Mouse (Mus musculus) intestine, embryonic 16.5 days (tissue): Measurements from ENCODE around the gene Gm49368. TPM values are rescaled to one million over a fixed set of nuclear protein-coding genes. Genes with fewer than 3 reads are reported as not detected.

Experiments
- polyA plus RNA-seq: library from polyadenylated mRNA; unstranded; fragments of >200 nt; fragmentation: Nextera tagmentation; extraction: Ambion mirVana; gene quantifications from 2 replicates; pipeline ENCODE4 v1.2.1, GENCODE M21; 2015

The Gm49368 gene
- polyA plus RNA-seq, 1 experiment from 2014 or later, result not detected

Other genes with a start within 250 kb of the Gm49368 start
- 44.7 and 47.5 TPM in 2 replicates for gene Stx4a, start 238.4 kb upstream of the Gm49368 start, polyA plus RNA-seq
- 1.7 and 2.0 TPM in 2 replicates for gene Stx1b, start 238.1 kb upstream of the Gm49368 start, polyA plus RNA-seq
- gene Zfp646, start 186.5 kb upstream of the Gm49368 start, polyA plus RNA-seq, result 7.2 and 8.9 TPM in 2 replicates
- gene Zfp668, start 185.9 kb upstream of the Gm49368 start, polyA plus RNA-seq, result 11.6 and 14.6 TPM in 2 replicates
- 2.6 and 4.0 TPM in 2 replicates for gene Prss53, start 171.7 kb upstream of the Gm49368 start, polyA plus RNA-seq
- not detected in 2 replicates for gene Gm21974, start 167.2 kb upstream of the Gm49368 start, polyA plus RNA-seq
- gene Vkorc1, start 167.1 kb upstream of the Gm49368 start, polyA plus RNA-seq, result 260 and 261 TPM in 2 replicates
- gene Bckdk, start 158.6 kb upstream of the Gm49368 start, polyA plus RNA-seq, result 184 and 198 TPM in 2 replicates
- gene Kat8, start 150.2 kb upstream of the Gm49368 start, polyA plus RNA-seq, result 27.3 and 29.2 TPM in 2 replicates
- 82.2 and 90.8 TPM in 2 replicates for gene Prss8, start 132.6 kb upstream of the Gm49368 start, polyA plus RNA-seq
- 9.6 and 10.3 TPM in 2 replicates for gene Prss36, start 116.0 kb upstream of the Gm49368 start, polyA plus RNA-seq
- gene Fus, start 95.2 kb upstream of the Gm49368 start, polyA plus RNA-seq, result 204 and 215 TPM in 2 replicates
- 623 and 626 TPM in 2 replicates for gene Pycard, start 68.8 kb upstream of the Gm49368 start, polyA plus RNA-seq
- 0.38 and 0.60 TPM in 2 replicates for gene Trim72, start 58.7 kb upstream of the Gm49368 start, polyA plus RNA-seq
- 2.4 and 2.5 TPM in 2 replicates for gene Itgam, start within 50 bp of the Gm49368 start, polyA plus RNA-seq
- gene Itgax, start 66.9 kb downstream of the Gm49368 start, polyA plus RNA-seq, result 0.75 and 0.92 TPM in 2 replicates
- 0.05 and 0.15 TPM in 2 replicates for gene Itgad, start 91.7 kb downstream of the Gm49368 start, polyA plus RNA-seq
- gene Cox6a2, start 143.7 kb downstream of the Gm49368 start, polyA plus RNA-seq, result 0.77 and 0.95 TPM in 2 replicates
- 15.4 and 17.8 TPM in 2 replicates for gene Armc5, start 174.7 kb downstream of the Gm49368 start, polyA plus RNA-seq
- 5.7 and 6.5 TPM in 2 replicates for gene 9130023H24Rik, start 175.3 kb downstream of the Gm49368 start, polyA plus RNA-seq
- gene Tgfb1i1, start 184.1 kb downstream of the Gm49368 start, polyA plus RNA-seq, result 167 and 175 TPM in 2 replicates
- not detected in 2 replicates for gene Slc5a2, start 203.0 kb downstream of the Gm49368 start, polyA plus RNA-seq
- 49.6 and 53.4 TPM in 2 replicates for gene BC017158, start 235.5 kb downstream of the Gm49368 start, polyA plus RNA-seq